Mouse (Mus musculus): ENCODE measurements around the gene B4galt3. TPM values are rescaled to one million over a fixed set of nuclear protein-coding genes. Genes with fewer than 3 reads are reported as not detected.
"Not testable (repeated sequence)": the region's sequence is repeated elsewhere in the genome, so short reads cannot be mapped to it uniquely, and the experiment has no call there.

Gene B4galt3
- total RNA-seq, 4 experiments from 2014 or later, result 28.5 to 44.8 (median 43.0) TPM

- DNase-seq, result no peak
These were observed 29.2 kb upstream of the B4galt3 start for GRCm38 (mm10) chr1:171240911-171241310.

- DNase-seq, result not testable (repeated sequence)
These were observed 28.2 kb upstream of the B4galt3 start for GRCm38 (mm10) chr1:171241952-171242351.

GRCm38 (mm10) chr1:171245353-171245752, 24.8 kb upstream of the B4galt3 start:
- DNase-seq, result no peak

- DNase-seq, result peak; percentile 97
These were observed 23.2 kb upstream of the B4galt3 start for GRCm38 (mm10) chr1:171246709-171247452.

GRCm38 (mm10) chr1:171247453-171247841, 22.7 kb upstream of the B4galt3 start:
- no peak for DNase-seq

- no peak for DNase-seq
These were observed 22.2 kb upstream of the B4galt3 start for GRCm38 (mm10) chr1:171247916-171248315.

GRCm38 (mm10) chr1:171248386-171249226, 21.5 kb upstream of the B4galt3 start:
- DNase-seq, result no peak

GRCm38 (mm10) chr1:171249913-171250600, 20.1 kb upstream of the B4galt3 start, which contains the start of gene Adamts4:
Adamts4 (plus strand) TSS chr1:171250421.
- no peak for DNase-seq

- no peak for DNase-seq
These were observed 19.2 kb upstream of the B4galt3 start, which contains the start of gene Ndufs2 for GRCm38 (mm10) chr1:171250680-171251593. Ndufs2 (minus strand) TSS chr1:171251388.

GRCm38 (mm10) chr1:171251594-171252324, 18.4 kb upstream of the B4galt3 start:
- no peak for DNase-seq

GRCm38 (mm10) chr1:171252415-171252814, 17.7 kb upstream of the B4galt3 start:
- no peak for DNase-seq

GRCm38 (mm10) chr1:171256095-171256818, 13.9 kb upstream of the B4galt3 start:
- DNase-seq, result peak; percentile 72

GRCm38 (mm10) chr1:171256937-171257548, 13.1 kb upstream of the B4galt3 start:
- no peak for DNase-seq

- DNase-seq, result no peak
These were observed 12.3 kb upstream of the B4galt3 start for GRCm38 (mm10) chr1:171257781-171258180.

GRCm38 (mm10) chr1:171258921-171259320, 11.2 kb upstream of the B4galt3 start:
- no peak for DNase-seq

GRCm38 (mm10) chr1:171260316-171260715, 9.8 kb upstream of the B4galt3 start:
- no peak for DNase-seq

- DNase-seq, result no peak
These were observed 7.5 kb upstream of the B4galt3 start for GRCm38 (mm10) chr1:171262594-171263130.

GRCm38 (mm10) chr1:171263185-171263611, 6.9 kb upstream of the B4galt3 start:
- no peak for DNase-seq

All from adrenal gland, adult 8-10 months (tissue).